Mouse (Mus musculus) heart, adult 11 months (tissue): ENCODE measurements at regions not wholly inside any gene's neighbourhood (a gene's known extent, or its start where the extent isn't known, plus 50 kb on each side); places are given as distances from the start of the nearest gene placed in this dataset.
A peak's percentile ranks its signal among the peaks of the same experiment; 100 is the strongest.
"Not testable (repeated sequence)": the region's sequence is repeated elsewhere in the genome, so short reads cannot be mapped to it uniquely, and the experiment has no call there.

Source experiments
- DNase-seq: peaks from one replicate; pipeline ENCODE4 v3.0.0; 2022

DNA sequence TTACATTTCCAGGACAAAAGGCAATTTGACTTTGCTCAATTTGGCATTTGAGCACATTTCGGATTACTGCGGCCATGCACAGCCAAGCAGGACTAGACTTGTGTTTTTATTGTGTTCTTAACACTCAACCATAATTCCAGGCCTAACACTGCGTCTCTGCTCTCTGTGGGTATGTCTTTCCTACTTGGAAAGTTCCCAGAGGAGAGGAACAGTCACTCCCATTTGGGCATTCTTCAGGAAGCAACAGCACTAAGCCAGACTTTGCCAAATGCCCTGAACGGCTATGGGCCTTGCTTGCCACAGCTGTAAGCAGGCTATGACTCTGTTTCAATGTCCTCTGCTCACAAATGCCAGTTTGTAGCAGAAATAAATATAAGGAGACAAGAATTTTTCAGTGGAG is 56.5 kb upstream of the Pdk3 start:
- DNase-seq, result no peak

DNA sequence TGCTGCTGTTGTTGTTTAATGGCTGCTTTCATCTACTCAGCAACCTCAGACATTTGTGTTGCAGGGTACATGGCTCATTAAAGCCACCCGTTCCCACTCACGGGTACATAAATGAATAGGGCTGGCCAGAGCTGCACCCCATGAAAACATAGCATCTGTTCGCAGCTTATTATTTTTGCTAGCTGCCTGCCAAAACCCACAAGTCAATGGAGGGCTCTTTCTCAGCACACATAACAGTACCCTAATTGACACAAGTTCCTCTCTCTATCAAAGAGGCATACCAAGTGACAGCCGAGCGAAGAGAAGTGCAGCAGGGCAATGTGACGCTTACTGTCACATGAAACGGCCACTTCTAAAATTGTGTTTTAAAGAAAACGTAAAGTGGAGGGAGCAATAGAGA is 57.0 kb upstream of the Pdk3 start:
- no peak for DNase-seq

DNA sequence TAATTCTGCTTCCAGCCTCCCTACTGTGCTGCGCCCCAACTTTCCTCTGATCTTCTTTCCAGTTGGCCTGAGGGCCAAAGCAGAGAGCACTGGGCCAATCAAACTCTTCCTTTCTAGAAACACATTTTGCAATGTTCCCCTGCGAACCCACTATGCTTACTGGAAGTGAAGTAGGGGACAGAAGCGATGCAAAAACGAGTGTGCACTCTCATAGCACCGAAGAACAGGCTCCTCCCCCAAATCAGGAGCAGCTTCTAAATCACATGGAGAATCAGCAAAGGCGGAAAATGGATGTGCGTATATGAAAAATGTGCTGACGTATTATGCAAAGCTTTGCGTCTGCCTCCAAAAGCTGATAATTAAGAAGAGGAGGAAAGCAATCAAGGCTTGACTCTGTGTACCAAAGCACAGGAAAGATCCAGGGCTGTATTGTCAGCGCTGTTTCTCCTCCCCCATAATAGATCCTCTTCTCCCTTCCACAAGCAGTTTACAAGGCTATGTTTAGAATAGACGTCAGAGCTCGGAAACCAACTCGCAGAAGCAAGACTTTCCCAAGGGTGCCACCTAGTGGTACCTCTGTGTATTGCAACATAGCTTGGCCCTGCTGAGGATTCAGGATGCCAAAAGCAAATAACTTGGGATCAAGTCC is 57.5 kb upstream of the Pdk3 start:
- DNase-seq, result peak; percentile 92

DNA sequence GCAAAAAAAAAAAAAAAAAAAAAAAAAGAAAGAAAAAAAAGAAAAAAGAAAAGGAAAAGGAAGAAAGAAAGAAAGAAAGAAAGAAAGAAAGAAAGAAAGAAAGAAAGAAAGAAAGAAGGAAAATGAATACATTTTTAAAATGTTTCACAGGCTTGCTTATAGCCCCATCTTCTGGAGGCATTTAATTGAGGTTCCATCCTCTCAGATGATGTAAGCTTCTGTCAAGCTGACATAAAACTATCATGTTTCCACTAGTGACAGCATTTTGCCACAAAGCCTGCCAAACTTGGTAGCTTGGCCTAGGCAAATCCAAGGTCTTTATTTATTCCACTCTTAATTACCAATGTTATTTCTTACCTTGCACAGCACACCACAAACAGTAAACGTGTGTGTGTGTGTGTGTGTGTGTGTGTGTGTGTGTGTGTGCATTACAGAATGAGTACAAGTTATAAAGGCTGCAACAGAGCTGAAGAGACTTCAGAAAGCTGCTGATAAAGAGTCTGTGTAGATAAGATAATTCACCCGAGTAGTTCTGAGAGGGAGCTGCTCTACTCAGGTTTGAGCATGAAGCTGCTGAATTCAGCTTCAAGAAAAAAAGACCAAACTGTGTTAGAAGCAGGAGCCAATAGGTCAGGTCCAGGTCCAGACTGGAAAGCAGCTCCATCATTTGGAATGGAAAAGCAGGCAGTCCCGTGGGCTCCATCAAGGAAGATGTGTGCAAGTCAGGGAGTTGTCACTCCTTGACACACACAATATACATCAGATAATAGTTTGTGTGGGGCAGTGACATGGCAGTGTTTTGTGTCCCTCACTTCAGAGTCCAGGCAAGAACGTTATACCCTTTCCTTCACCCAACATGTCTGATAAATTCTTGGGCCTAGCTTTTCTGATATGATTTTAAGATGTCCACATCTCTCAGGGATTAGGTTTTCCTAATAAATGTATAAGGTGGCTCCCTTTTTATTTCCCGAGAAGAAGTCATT is 65.1 kb upstream of the Pdk3 start:
- DNase-seq, result no peak

DNA sequence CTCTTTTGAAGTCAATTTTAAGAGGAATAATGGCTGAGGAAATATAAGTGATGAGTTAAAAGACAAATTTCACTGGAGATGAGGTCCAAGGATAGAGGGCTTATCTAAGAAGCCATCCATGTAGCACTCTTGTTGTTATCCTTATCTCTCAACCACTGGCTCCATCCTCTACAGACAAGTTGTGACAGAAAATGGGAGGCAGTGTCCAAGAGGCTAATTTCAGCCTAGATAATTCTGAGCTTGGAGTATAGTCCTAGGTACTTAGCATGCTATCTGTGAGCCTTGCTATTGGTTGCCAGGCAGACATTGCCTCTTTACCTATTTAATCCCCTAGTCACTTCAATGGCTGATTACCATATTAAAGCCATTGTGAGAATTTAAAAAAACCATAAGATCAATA is 65.2 kb upstream of the AU015836 start:
- DNase-seq, result no peak

DNA sequence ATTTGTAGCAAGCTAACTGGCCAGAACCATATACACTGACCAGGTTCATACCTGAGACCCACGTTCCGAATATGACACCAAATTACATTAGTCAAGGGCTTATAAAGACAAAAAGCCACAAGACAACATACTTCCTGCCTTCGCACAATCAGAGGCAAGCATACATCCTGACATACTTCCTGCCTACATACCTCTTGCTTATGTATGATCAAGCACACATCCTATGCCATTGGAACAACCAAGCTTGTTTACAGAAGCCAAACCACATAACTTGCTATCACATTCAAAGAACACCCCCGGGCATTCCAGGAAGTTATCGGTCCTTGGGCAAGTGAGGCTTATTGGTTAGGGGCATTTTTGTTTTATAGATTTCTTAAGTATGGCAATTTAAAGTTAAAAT is 62.9 kb upstream of the AU015836 start:
- DNase-seq, result no peak

DNA sequence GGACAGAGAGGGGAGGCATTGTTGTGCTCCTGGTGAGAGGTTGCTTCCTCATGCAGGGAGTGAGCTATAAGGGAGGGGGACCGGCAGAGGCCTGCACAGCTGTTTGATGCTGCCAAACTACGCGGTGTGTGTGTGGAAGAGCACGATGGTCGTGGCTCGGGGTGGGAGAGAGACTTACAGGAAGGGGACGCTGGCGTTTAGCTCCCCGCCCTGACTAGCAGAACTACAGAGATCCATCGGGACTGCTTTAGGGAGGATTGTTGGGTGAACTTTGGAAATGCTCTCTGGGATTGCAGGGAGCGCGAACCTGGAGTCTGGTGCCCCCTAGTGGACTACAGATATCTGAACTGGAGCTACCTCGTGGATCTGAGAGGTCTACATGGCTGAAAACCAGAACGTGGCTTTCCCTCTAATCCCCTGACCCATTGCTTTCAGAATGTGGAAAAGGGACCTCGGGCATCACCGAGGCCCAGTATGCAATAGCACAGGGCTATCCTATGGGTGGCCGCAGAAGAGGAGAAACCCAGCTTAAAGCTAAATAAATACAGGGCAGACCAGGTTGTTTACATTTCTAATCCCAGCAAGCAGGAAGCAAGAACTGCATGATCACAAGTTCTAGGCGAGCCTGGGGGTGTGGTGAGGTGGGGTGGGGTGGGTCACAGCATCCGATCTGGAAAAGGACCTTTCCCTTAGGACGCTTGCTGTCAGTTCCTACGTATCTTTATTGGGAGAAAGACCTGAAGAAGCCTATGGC is 57.2 kb upstream of the AU015836 start:
- DNase-seq, result peak; percentile 86

DNA sequence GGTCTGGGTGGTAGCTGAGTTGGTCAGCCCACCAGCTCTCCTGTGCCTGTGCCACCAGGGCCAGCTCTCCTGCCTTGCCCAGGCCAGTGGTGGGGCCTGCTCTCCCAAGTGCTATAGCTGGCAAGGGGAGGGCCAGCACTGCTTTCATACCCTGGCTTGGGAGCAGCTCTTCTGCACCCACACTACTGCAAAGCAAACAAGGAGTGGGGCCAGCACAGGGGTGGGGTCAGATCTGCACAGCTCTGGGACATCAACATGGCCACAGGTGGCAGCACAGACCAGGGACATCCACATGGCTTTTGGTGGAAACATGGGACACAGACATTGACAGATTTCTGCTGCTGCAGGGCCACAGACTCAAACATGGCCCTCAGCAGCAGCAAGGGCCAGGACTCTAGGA is 52.9 kb upstream of the AU015836 start:
- DNase-seq, result no peak

DNA sequence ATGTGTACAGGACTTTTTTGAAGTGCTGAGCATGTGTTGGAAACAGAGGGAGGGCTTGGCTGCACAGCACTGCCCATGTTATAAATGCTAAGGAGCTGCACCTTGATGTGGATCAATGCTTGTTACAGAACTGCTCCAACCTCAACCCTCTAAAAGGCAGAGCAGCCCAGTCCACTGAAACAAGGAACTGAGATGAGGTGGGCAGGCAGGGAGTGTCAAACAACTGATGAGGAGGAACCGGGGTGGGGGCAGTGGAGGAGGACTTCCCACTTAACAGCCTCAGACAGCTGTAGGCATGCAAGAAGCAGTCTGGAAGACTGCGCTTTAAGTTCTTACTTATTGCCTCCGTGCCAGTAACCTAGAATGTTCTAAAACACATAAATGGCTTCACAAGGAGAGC is 51.1 kb upstream of the AU015836 start:
- not testable (repeated sequence) for DNase-seq
